Mouse (Mus musculus): ENCODE results near the gene Tfap2c. TPM values are rescaled to one million over a fixed set of nuclear protein-coding genes. Genes with fewer than 3 reads are reported as not detected.

Gene Tfap2c
- total RNA-seq, 1 experiment from 2014 or later: not detected

- no peak for ATAC-seq (replicated peaks; ENCODE audit: insufficient number of reproducible peaks, low FRiP score, low TSS enrichment, poor library complexity, severe bottlenecking)
Observed at GRCm38 (mm10) chr2:172597881-172598280, 48.5 kb downstream of the Tfap2c start.

- no peak for ATAC-seq (replicated peaks; ENCODE audit: insufficient number of reproducible peaks, low FRiP score, low TSS enrichment, poor library complexity, severe bottlenecking)
Observed at GRCm38 (mm10) chr2:172604625-172605024, 55.2 kb downstream of the Tfap2c start.

GRCm38 (mm10) chr2:172605642-172606041 lies 56.2 kb downstream of the Tfap2c start:
- no peak for ATAC-seq (replicated peaks; ENCODE audit: insufficient number of reproducible peaks, low FRiP score, low TSS enrichment, poor library complexity, severe bottlenecking)

GRCm38 (mm10) chr2:172607710-172608109 lies 58.3 kb downstream of the Tfap2c start:
- ATAC-seq (replicated peaks; ENCODE audit: insufficient number of reproducible peaks, low FRiP score, low TSS enrichment, poor library complexity, severe bottlenecking): no peak

Other genes with a start within 250 kb of the Tfap2c start
- 7.1 to 7.7 TPM (median 7.5 TPM) in 3 replicates for gene Fam210b, start 204.0 kb upstream of the Tfap2c start, total RNA-seq (2017)
- 3.1 to 6.5 TPM (median 4.9 TPM) in 3 replicates for gene Aurka, start 179.1 kb upstream of the Tfap2c start, total RNA-seq (2017)
- gene Cstf1, start 178.9 kb upstream of the Tfap2c start, total RNA-seq (2017): 9.0 to 17.3 TPM (median 12.8 TPM) in 3 replicates
- gene Cass4, start 155.8 kb upstream of the Tfap2c start, total RNA-seq (2017): 1.5 to 17.7 TPM (median 9.5 TPM) in 3 replicates
- 190 to 207 TPM (median 193 TPM) in 3 replicates for gene Rtf2, start 109.0 kb upstream of the Tfap2c start, total RNA-seq (2017)
- gene Gcnt7, start 91.0 kb upstream of the Tfap2c start, total RNA-seq (2017): 1.1 TPM in 1 of 3 replicates, not detected in the others
- 4.4 to 13.8 TPM (median 7.3 TPM) in 3 replicates for gene Fam209, start 77.1 kb upstream of the Tfap2c start, total RNA-seq (2017)